Mouse (Mus musculus) layer of hippocampus, adult 6 months (tissue): ENCODE measurements around the gene Pvrig. TPM values are rescaled to one million over a fixed set of nuclear protein-coding genes. Genes with fewer than 3 reads are reported as not detected.

Experiments used
- long read RNA-seq, 2 experiments: library from polyadenylated mRNA; unstranded; transcript quantifications; one replicate each; pipeline ENCODE4 v2.0.0; 2019 to 2020
- polyA plus RNA-seq: library from polyadenylated mRNA; unstranded; fragments of <200 nt; fragmentation: Nextera tagmentation; gene quantifications from 2 replicates; pipeline ENCODE4 v1.2.3, GENCODE M21; 2021

The Pvrig gene
- polyA plus RNA-seq, result 0.18 and 0.26 TPM in 2 replicates
- long read RNA-seq, experiment 1, result 0 reads
- long read RNA-seq, experiment 2, result 0 reads

DNA sequence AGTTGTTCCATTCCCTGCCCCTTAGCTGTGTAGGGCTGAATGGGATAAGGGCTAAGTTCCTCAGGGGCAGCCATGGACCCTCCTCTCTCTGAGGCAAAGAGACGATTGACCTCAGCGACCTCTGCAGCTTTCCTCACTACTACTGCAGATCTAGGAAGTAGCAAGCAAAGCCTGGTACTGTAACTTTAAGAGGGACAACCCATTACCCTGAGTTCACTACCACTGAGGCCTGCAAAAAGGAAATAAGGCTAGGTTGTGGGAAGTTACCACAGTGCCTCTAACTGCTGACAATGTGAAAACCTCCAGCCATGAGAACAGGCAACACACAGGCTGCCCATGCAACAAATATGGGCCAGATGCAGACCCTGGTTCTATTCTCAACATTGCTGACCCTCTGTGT is at the start of gene Pvrig:
Gene Pvrig (plus strand): TSS at position 301 of the 400 bp plus-strand sequence.

Other genes starting within 250 kb of the Pvrig start
- 14.1 and 14.6 TPM in 2 replicates for gene Zscan21, start 225.1 kb upstream of the Pvrig start, polyA plus RNA-seq
- 4.0 and 6.4 TPM in 2 replicates for gene Zfp113, start 186.2 kb upstream of the Pvrig start, polyA plus RNA-seq
- 330 and 333 TPM in 2 replicates for gene Cops6, start 180.9 kb upstream of the Pvrig start, polyA plus RNA-seq
- gene Ap4m1, start 170.0 kb upstream of the Pvrig start, polyA plus RNA-seq, result 3.9 and 4.3 TPM in 2 replicates
- 8.4 and 9.6 TPM in 2 replicates for gene Mcm7, start 169.5 kb upstream of the Pvrig start, polyA plus RNA-seq
- 48.3 and 55.9 TPM in 2 replicates for gene Taf6, start 154.5 kb upstream of the Pvrig start, polyA plus RNA-seq
- 12.6 and 20.8 TPM in 2 replicates for gene Cnpy4, start 154.5 kb upstream of the Pvrig start, polyA plus RNA-seq
- 5.3 and 7.4 TPM in 2 replicates for gene Mblac1, start 147.6 kb upstream of the Pvrig start, polyA plus RNA-seq
- not detected in 2 replicates for gene Nxpe5, start 116.1 kb upstream of the Pvrig start, polyA plus RNA-seq
- gene Lamtor4, start 86.5 kb upstream of the Pvrig start, polyA plus RNA-seq, result 106 and 108 TPM in 2 replicates
- gene BC037034, start 77.9 kb upstream of the Pvrig start, polyA plus RNA-seq, result 4.3 and 4.5 TPM in 2 replicates
- gene Gal3st4, start 69.1 kb upstream of the Pvrig start, polyA plus RNA-seq, result 3.9 and 4.6 TPM in 2 replicates
- 0.03 TPM in 1 of 2 replicates, not detected in the other for gene Gm43720, start 62.0 kb upstream of the Pvrig start, polyA plus RNA-seq
- 0.10 and 0.13 TPM in 2 replicates for gene Gpc2, start 62.0 kb upstream of the Pvrig start, polyA plus RNA-seq
- gene Stag3, start 61.7 kb upstream of the Pvrig start, polyA plus RNA-seq, result 0.10 TPM in 1 of 2 replicates, not detected in the other
- 8.2 and 8.5 TPM in 2 replicates for gene Zfp157, start 99.5 kb downstream of the Pvrig start, polyA plus RNA-seq
- gene 1700123K08Rik, start 222.8 kb downstream of the Pvrig start, polyA plus RNA-seq, result not detected in 2 replicates